Mouse (Mus musculus) G1E (cell line): Measurements from ENCODE around the gene Lifr. TPM values are rescaled to one million over a fixed set of nuclear protein-coding genes. Genes with fewer than 3 reads are reported as not detected.

Experiments used
- ATAC-seq: 2 replicates; pipeline ENCODE4 v1.8.0; 2016; ENCODE audit warnings: mild to moderate bottlenecking; ENCODE audit not compliant: insufficient number of reproducible peaks, poor library complexity, low FRiP score, severe bottlenecking; ENCODE audit errors: extremely low read depth
- DNase-seq: peaks from one replicate; pipeline ENCODE4 v3.0.0; 2012; ENCODE audit warnings: low spot score
- H3K27me3 ChIP-seq: 2 replicates; pipeline ENCODE4 v1.6.1; 2012; ENCODE audit warnings: mild to moderate bottlenecking, low read length, inconsistent platforms; ENCODE audit not compliant: insufficient read depth
- H3K36me3 ChIP-seq: replicated peaks from 2 replicates; pipeline ENCODE3; 2012; ENCODE audit warnings: mild to moderate bottlenecking, inconsistent platforms
- H3K4me1 ChIP-seq: 2 replicates; pipeline ENCODE4 v1.6.1; 2012; ENCODE audit warnings: low read depth, low read length, inconsistent platforms, mixed read lengths; ENCODE audit not compliant: insufficient read depth
- H3K4me3 ChIP-seq: 2 replicates; pipeline ENCODE4 v1.5.1; 2012; ENCODE audit warnings: low read depth, mild to moderate bottlenecking, inconsistent platforms, low read length, moderate library complexity, mixed read lengths
- H3K9me3 ChIP-seq: replicated peaks from 2 replicates; pipeline ENCODE4 v1.6.1; 2012; ENCODE audit warnings: inconsistent platforms
- CTCF ChIP-seq: IDR thresholded peaks from 2 replicates; pipeline ENCODE4 v1.5.1; 2012; ENCODE audit warnings: low read depth, low read length, inconsistent platforms, mixed read lengths
- GATA1 ChIP-seq: IDR thresholded peaks from 2 replicates; pipeline ENCODE4 v1.6.1; 2012; ENCODE audit warnings: borderline replicate concordance, low read length, inconsistent platforms, mixed read lengths
- GATA2 ChIP-seq: IDR thresholded peaks from 2 replicates; pipeline ENCODE4 v1.6.1; 2012; ENCODE audit warnings: low read depth, low read length, inconsistent platforms, borderline replicate concordance
- POLR2AphosphoS5 ChIP-seq: IDR thresholded peaks from 2 replicates; pipeline ENCODE4 v1.6.1; 2012; ENCODE audit warnings: low read depth, low read length, inconsistent platforms; ENCODE audit not compliant: insufficient replicate concordance
- TAL1 ChIP-seq: conservative IDR thresholded peaks from 2 replicates; pipeline ENCODE4 v1.6.1; 2012; ENCODE audit warnings: low read depth, low read length, inconsistent platforms, mixed read lengths
- polyA plus RNA-seq: library from polyadenylated mRNA; stranded (reverse); fragments of >175 nt; gene quantifications from 2 replicates; pipeline ENCODE4 v1.2.3, GENCODE M21; 2012
- total RNA-seq, 2 experiments: library from RNA; stranded (forward) in 1 of 2; stranded (reverse) in 1 of 2; fragments of 200-1000 nt in 1 of 2; fragments of >200 nt in 1 of 2; fragmentation: Nextera tagmentation in 1 of 2; gene quantifications; 2 replicates each; pipeline ENCODE4 v1.2.3; 2014 to 2017

The Lifr gene
- total RNA-seq (2014; fragmentation: Nextera tagmentation) (not detected in 2 replicates), total RNA-seq (2017) (0.06 and 0.11 TPM in 2 replicates), polyA plus RNA-seq (not detected in 2 replicates)

- TF ChIP-seq GATA2 (no peak), TAL1 (no peak), POLR2AphosphoS5 (no peak), CTCF (no peak), GATA1 (no peak)
- DNase-seq: no peak
- Histone ChIP-seq H3K9me3 (no peaks in the 10 kb centered on the region), H3K36me3 (no peaks in the 10 kb centered on the region), H3K4me1 (no peaks in the 10 kb centered on the region; the same call in 1 of the 2 replicates), H3K27me3 (peaks cover 14% of the 10 kb centered on the region), H3K4me3 (no peak within 1 kb of the TSS)
- ATAC-seq: no peak
Measured at GRCm38 (mm10) chr15:7090211-7090765, at the start of gene Lifr. Lifr (plus strand) TSS chr15:7090614.

- Histone ChIP-seq H3K27me3 (0 out of 2 replicates have a peak, but pooled peaks cover 4% of the 10 kb centered on the region), H3K4me1 (no peaks in the 10 kb centered on the region), H3K9me3 (no peaks in the 10 kb centered on the region), H3K4me3 (no peak overlapping the region), H3K36me3 (no peaks in the 10 kb centered on the region)
- TF ChIP-seq CTCF: no peak
- TF ChIP-seq GATA1: no peak
- no peak for TF ChIP-seq POLR2AphosphoS5
- no peak; the same call in 1 of the 2 replicates for TF ChIP-seq TAL1
- no peak for TF ChIP-seq GATA2
- peak; percentile 59 for ATAC-seq
- DNase-seq: no peak
Measured at GRCm38 (mm10) chr15:7044081-7044749, 46.2 kb upstream of the Lifr start.

GRCm38 (mm10) chr15:7045056-7045455 is 45.4 kb upstream of the Lifr start:
- Histone ChIP-seq H3K4me1 (no peaks in the 10 kb centered on the region), H3K4me3 (no peak overlapping the region), H3K36me3 (no peaks in the 10 kb centered on the region), H3K9me3 (no peaks in the 10 kb centered on the region), H3K27me3 (no peaks in the 10 kb centered on the region)
- ATAC-seq: no peak
- no peak for DNase-seq
- no peak for TF ChIP-seq GATA1
- TF ChIP-seq CTCF: no peak
- TF ChIP-seq POLR2AphosphoS5: no peak
- no peak for TF ChIP-seq TAL1
- no peak for TF ChIP-seq GATA2

DNA sequence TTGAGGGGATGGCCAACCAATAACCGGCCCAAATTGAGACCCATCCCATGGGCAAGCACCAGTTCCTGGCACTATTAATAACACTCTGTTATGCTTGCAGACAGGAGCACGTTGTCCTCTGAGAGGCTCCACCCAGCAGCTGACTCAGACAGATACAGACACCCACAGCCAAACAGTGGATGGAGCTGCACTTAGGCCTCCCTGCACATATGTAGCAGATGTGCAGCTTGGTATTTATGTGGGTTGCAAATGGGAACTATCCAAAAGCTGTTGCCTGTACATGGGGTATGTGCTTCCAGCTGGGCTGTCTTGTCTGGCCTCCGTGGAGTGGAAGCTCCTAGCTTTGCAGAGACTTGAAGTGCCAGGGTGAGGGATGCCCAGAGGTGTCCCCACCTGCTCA is 42.5 kb upstream of the Lifr start:
- DNase-seq: no peak
- Histone ChIP-seq H3K36me3 (no peaks in the 10 kb centered on the region), H3K4me1 (no peaks in the 10 kb centered on the region), H3K4me3 (no peak overlapping the region), H3K9me3 (no peaks in the 10 kb centered on the region), H3K27me3 (no peaks in the 10 kb centered on the region)
- no peak for ATAC-seq
- TF ChIP-seq GATA1 (no peak), TAL1 (no peak), CTCF (no peak), POLR2AphosphoS5 (no peak), GATA2 (no peak)

DNA sequence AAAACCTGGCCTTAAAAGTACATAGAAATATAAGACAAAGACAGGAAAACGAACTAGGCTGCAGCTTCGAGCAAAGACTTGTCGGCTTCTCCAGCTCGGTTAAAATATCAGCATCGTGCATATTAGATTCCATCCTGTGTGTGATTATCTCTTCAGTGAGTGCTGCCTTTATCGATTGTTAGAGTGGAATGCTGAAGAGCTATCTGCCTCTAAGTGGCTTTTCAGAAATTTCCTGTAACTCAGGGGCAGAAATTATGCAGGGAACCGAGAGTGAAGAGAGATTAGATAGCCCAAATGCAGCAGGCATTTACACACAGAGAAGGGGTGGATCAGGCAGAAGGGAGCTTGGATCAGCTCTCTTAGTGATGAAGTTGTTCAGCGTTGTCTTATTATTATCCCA is 41.5 kb upstream of the Lifr start:
- TF ChIP-seq TAL1 (no peak), GATA1 (no peak), POLR2AphosphoS5 (no peak), GATA2 (no peak), CTCF (no peak)
- Histone ChIP-seq H3K9me3 (no peaks in the 10 kb centered on the region), H3K36me3 (no peaks in the 10 kb centered on the region), H3K27me3 (no peaks in the 10 kb centered on the region), H3K4me3 (no peak overlapping the region), H3K4me1 (no peaks in the 10 kb centered on the region)
- DNase-seq: no peak
- no peak; the same call in 1 of the 2 replicates for ATAC-seq

DNA sequence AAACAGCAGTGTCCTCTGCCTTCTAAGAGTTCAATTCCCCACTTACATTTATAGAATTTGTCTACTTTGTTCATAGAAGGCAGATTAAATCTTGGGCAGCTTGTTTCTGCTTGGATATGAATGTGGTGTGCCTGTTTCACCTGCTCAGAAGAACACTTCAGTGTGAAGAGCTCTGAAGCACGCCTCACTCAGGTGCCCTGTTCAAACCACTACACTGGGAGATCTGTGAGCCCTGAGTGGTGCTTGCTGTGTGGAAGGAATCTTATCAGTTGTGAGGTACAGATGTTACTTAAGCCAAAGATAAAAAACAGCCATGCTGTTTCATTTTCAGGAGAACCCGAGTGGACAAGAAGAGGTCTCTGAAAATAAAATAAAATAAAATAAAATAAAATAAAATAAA is 38.7 kb upstream of the Lifr start:
- Histone ChIP-seq H3K36me3 (no peaks in the 10 kb centered on the region), H3K4me1 (no peaks in the 10 kb centered on the region), H3K27me3 (no peaks in the 10 kb centered on the region), H3K4me3 (no peak overlapping the region), H3K9me3 (no peaks in the 10 kb centered on the region)
- TF ChIP-seq POLR2AphosphoS5 (no peak), TAL1 (no peak), GATA2 (no peak)
- ATAC-seq (no peak), DNase-seq (no peak)
